Mouse (Mus musculus) forebrain, embryonic 14.5 days (tissue): ENCODE measurements at regions not wholly inside any gene's neighbourhood (a gene's known extent, or its start where the extent isn't known, plus 50 kb on each side); places are given as distances from the start of the nearest gene placed in this dataset.

Source experiments
- ATAC-seq: fragments of 200-750 bp; cut with Nextera tagmentation; 2 replicates; pipeline ENCODE4 v1.8.0; 2017; ENCODE audit warnings: mild to moderate bottlenecking, moderate library complexity
- DNase-seq: peaks from one replicate; pipeline ENCODE4 v3.0.0-alpha.2; 2015; ENCODE audit warnings: low spot score
- H3K27ac ChIP-seq: fragments of 300-500 bp; sonication (generic); 2 replicates; pipeline ENCODE4 v1.5.1; 2014; ENCODE audit warnings: low read depth, mild to moderate bottlenecking, control low read depth, low read length, moderate library complexity
- H3K27me3 ChIP-seq: fragments of 300-500 bp; sonication (generic); replicated peaks from 2 replicates; pipeline ENCODE4 v1.6.1; 2014; ENCODE audit warnings: low read length, control low read depth, mixed read lengths; ENCODE audit not compliant: control insufficient read depth, insufficient read depth
- H3K36me3 ChIP-seq: fragments of 300-500 bp; sonication (generic); 2 replicates; pipeline ENCODE4 v1.6.1; 2014; ENCODE audit warnings: low read length, control low read depth; ENCODE audit not compliant: control insufficient read depth, insufficient read depth
- H3K4me1 ChIP-seq: fragments of 300-500 bp; sonication (generic); 2 replicates; pipeline ENCODE4 v1.6.1; 2014; ENCODE audit warnings: antibody characterized with exemption, low read length, control low read depth; ENCODE audit not compliant: control insufficient read depth, insufficient read depth
- H3K4me2 ChIP-seq: fragments of 300-500 bp; sonication (generic); 2 replicates; pipeline ENCODE4 v1.6.1; 2014; ENCODE audit warnings: mild to moderate bottlenecking, control low read depth, low read length
- H3K4me3 ChIP-seq: fragments of 300-500 bp; sonication (generic); 2 replicates; pipeline ENCODE4 v1.5.1; 2014; ENCODE audit warnings: low read depth, low read length, control low read depth
- H3K9ac ChIP-seq: fragments of 300-500 bp; sonication (generic); 2 replicates; pipeline ENCODE4 v1.6.1; 2014; ENCODE audit warnings: mild to moderate bottlenecking, low read length, control low read depth, moderate library complexity
- H3K9me3 ChIP-seq: fragments of 300-500 bp; sonication (generic); replicated peaks from 2 replicates; pipeline ENCODE4 v1.6.1; 2016; ENCODE audit warnings: low read length, control low read depth, mixed read lengths; ENCODE audit not compliant: control insufficient read depth
- WGBS: fragments of 180-500 bp; shearing (Covaris S2); extraction: QIAGEN DNeasy Blood & Tissue Kit; methylation state at CpG from one replicate; pipeline ENCODE4 v1.1.7; 2014; 5-methylcytosine and 5-hydroxymethylcytosine counted together

GRCm38 (mm10) chr6:17209792-17210191 is 71.2 kb upstream of the Cav2 start:
- no peak for DNase-seq
- WGBS = 69% methylated on average over 4 of the region's 4 CpGs
- no peak overlapping the region for H3K27ac ChIP-seq
- no peaks in the 10 kb centered on the region for H3K4me1 ChIP-seq
- no peak overlapping the region for H3K4me3 ChIP-seq
- no peak overlapping the region for H3K4me2 ChIP-seq
- no peaks in the 10 kb centered on the region for H3K27me3 ChIP-seq
- ATAC-seq = no peak
- no peak overlapping the region for H3K9ac ChIP-seq
- H3K36me3 ChIP-seq = no peaks in the 10 kb centered on the region
- no peaks in the 10 kb centered on the region for H3K9me3 ChIP-seq

GRCm38 (mm10) chr6:17211346-17211745 is 69.6 kb upstream of the Cav2 start:
- ATAC-seq (no peak; the same call in 1 of the 2 replicates), DNase-seq (peak; percentile 49)
- no peak overlapping the region for H3K4me3 ChIP-seq
- 62% methylated on average over 5 of the region's 5 CpGs for WGBS
- no peak overlapping the region for H3K27ac ChIP-seq
- no peaks in the 10 kb centered on the region for H3K4me1 ChIP-seq
- no peak overlapping the region for H3K4me2 ChIP-seq
- no peak overlapping the region for H3K9ac ChIP-seq
- H3K27me3 ChIP-seq = no peaks in the 10 kb centered on the region
- H3K9me3 ChIP-seq = no peaks in the 10 kb centered on the region
- no peaks in the 10 kb centered on the region for H3K36me3 ChIP-seq

GRCm38 (mm10) chr6:17214774-17215173 is 66.2 kb upstream of the Cav2 start:
- Histone ChIP-seq H3K27ac (no peak overlapping the region), H3K4me3 (no peak overlapping the region), H3K9ac (no peak overlapping the region), H3K27me3 (no peaks in the 10 kb centered on the region), H3K4me1 (no peaks in the 10 kb centered on the region), H3K36me3 (no peaks in the 10 kb centered on the region), H3K4me2 (no peak overlapping the region), H3K9me3 (no peaks in the 10 kb centered on the region)
- DNase-seq (no peak), ATAC-seq (no peak)
- WGBS = 50% methylated on average over 9 of the region's 9 CpGs

- H3K4me1 ChIP-seq = no peaks in the 10 kb centered on the region
- H3K27me3 ChIP-seq = no peaks in the 10 kb centered on the region
- no peak overlapping the region for H3K4me2 ChIP-seq
- no peaks in the 10 kb centered on the region for H3K36me3 ChIP-seq
- H3K27ac ChIP-seq = no peak overlapping the region
- H3K4me3 ChIP-seq = no peak overlapping the region
- H3K9me3 ChIP-seq = no peaks in the 10 kb centered on the region
- WGBS = 89% methylated on average over 1 of the region's 1 CpGs
- ATAC-seq (no peak), DNase-seq (no peak)
- H3K9ac ChIP-seq = no peak overlapping the region
Observed at GRCm38 (mm10) chr6:17216442-17216841, 64.5 kb upstream of the Cav2 start.

DNA sequence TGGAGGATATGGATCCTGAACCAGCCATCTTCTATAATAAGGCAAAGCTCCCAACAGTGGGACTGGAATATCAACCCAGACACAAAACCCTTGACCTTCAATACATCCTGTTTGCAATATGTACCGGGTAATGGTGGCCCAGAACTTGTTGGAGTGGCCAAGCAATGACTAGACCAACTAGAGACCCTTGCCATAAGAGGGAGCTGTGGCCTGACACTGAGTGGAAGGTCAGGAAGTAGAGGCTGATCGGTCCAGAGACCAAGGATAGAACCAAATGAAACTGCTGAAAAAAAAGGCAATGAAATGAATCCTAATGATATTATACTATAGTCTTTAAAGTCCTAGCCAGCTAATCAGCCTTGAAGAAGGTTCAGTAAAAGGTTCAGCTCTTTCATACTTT is 57.2 kb upstream of the Cav2 start:
- WGBS = 93% methylated on average over 2 of the region's 2 CpGs

GRCm38 (mm10) chr6:17224852-17225251 is 56.1 kb upstream of the Cav2 start:
- Histone ChIP-seq H3K4me3 (no peak overlapping the region), H3K4me1 (no peaks in the 10 kb centered on the region), H3K27me3 (no peaks in the 10 kb centered on the region), H3K9me3 (no peaks in the 10 kb centered on the region), H3K9ac (no peak overlapping the region), H3K27ac (no peak overlapping the region), H3K4me2 (no peak overlapping the region), H3K36me3 (no peaks in the 10 kb centered on the region)
- DNase-seq (no peak), ATAC-seq (no peak)
- WGBS = 88% methylated on average over 5 of the region's 5 CpGs

More for the DNA sequence above, 57.2 kb upstream of the Cav2 start:
- no peaks in the 10 kb centered on the region for H3K36me3 ChIP-seq
- no peak overlapping the region for H3K4me2 ChIP-seq
- no peak for DNase-seq
- no peak overlapping the region for H3K27ac ChIP-seq
- no peak overlapping the region for H3K9ac ChIP-seq
- ATAC-seq = no peak
- no peak overlapping the region for H3K4me3 ChIP-seq
- no peaks in the 10 kb centered on the region for H3K27me3 ChIP-seq
- no peaks in the 10 kb centered on the region for H3K4me1 ChIP-seq
- no peaks in the 10 kb centered on the region for H3K9me3 ChIP-seq

- H3K27me3 ChIP-seq = no peaks in the 10 kb centered on the region
- no peak overlapping the region for H3K27ac ChIP-seq
- H3K4me3 ChIP-seq = no peak overlapping the region
- no peak overlapping the region for H3K9ac ChIP-seq
- H3K9me3 ChIP-seq = no peaks in the 10 kb centered on the region
- no peaks in the 10 kb centered on the region for H3K4me1 ChIP-seq
- 87% methylated on average over 6 of the region's 6 CpGs for WGBS
- H3K4me2 ChIP-seq = no peak overlapping the region
- H3K36me3 ChIP-seq = no peaks in the 10 kb centered on the region
- DNase-seq (no peak), ATAC-seq (no peak)
Observed at GRCm38 (mm10) chr6:17226483-17226882, 54.5 kb upstream of the Cav2 start.
